Mouse (Mus musculus) embryonic facial prominence, embryonic 10.5 days (tissue): ENCODE measurements around the gene Carm1. TPM values are rescaled to one million over a fixed set of nuclear protein-coding genes. Genes with fewer than 3 reads are reported as not detected.

Experiments
- DNase-seq: peaks from one replicate; pipeline ENCODE4 v3.0.0-alpha.2; 2017; ENCODE audit warnings: low spot score
- H3K27ac ChIP-seq: fragments of 300-500 bp; sonication (generic); replicated peaks from 2 replicates; pipeline ENCODE4 v1.5.1; 2016; ENCODE audit warnings: mild to moderate bottlenecking
- H3K27me3 ChIP-seq: fragments of 300-500 bp; sonication (generic); replicated peaks from 2 replicates; pipeline ENCODE4 v1.6.1; 2016; ENCODE audit warnings: low read depth, mild to moderate bottlenecking; ENCODE audit not compliant: poor library complexity, severe bottlenecking
- H3K36me3 ChIP-seq: fragments of 300-500 bp; sonication (generic); replicated peaks from 2 replicates; pipeline ENCODE4 v1.6.1; 2016; ENCODE audit warnings: mild to moderate bottlenecking, moderate library complexity
- H3K4me1 ChIP-seq: fragments of 300-500 bp; sonication (generic); 2 replicates; pipeline ENCODE4 v1.6.1; 2016
- H3K4me3 ChIP-seq: fragments of 300-500 bp; sonication (generic); 2 replicates; pipeline ENCODE4 v1.5.1; 2016; ENCODE audit warnings: mild to moderate bottlenecking, moderate library complexity
- H3K9me3 ChIP-seq: fragments of 300-500 bp; sonication (generic); 2 replicates; pipeline ENCODE4 v1.6.1; 2016; ENCODE audit warnings: mild to moderate bottlenecking
- WGBS: fragments of 180-500 bp; shearing (Covaris S2); methylation state at CpG from one replicate; pipeline ENCODE4 v1.1.7; 2016; 5-methylcytosine and 5-hydroxymethylcytosine counted together
- microRNA counts: library from miRNA; unstranded; fragments of <30 nt; microRNA quantifications from one replicate; lab custom pipeline; 2017
- microRNA-seq: library from miRNA; unstranded; fragments of <30 nt; microRNA quantifications from one replicate; pipeline ENCODE4, GENCODE M21; 2017
- polyA plus RNA-seq: library from polyadenylated mRNA; unstranded; fragments of >200 nt; fragmentation: Nextera tagmentation; extraction: Ambion mirVana; gene quantifications from 2 replicates; pipeline ENCODE4 v1.2.1, GENCODE M21; 2016

The Carm1 gene
- polyA plus RNA-seq, 1 experiment from 2014 or later, result 73.1 TPM

GRCm38 (mm10) chr9:21630673-21631072 is 84.0 kb downstream of the Carm1 start:
- DNase-seq, result peak; percentile 27
- H3K4me3 ChIP-seq, result no peak overlapping the region
- no peaks in the 10 kb centered on the region for H3K4me1 ChIP-seq
- no peaks in the 10 kb centered on the region for H3K9me3 ChIP-seq
- peaks cover 79% of the 10 kb centered on the region for H3K36me3 ChIP-seq
- whole genome bisulfite sequencing, result 88% methylated on average over 3 of the region's 3 CpGs
- H3K27ac ChIP-seq, result no peak overlapping the region
- H3K27me3 ChIP-seq, result no peaks in the 10 kb centered on the region

- Histone ChIP-seq H3K4me1 (no peaks in the 10 kb centered on the region), H3K36me3 (peaks cover 86% of the 10 kb centered on the region), H3K27ac (no peak overlapping the region), H3K4me3 (no peak overlapping the region), H3K27me3 (no peaks in the 10 kb centered on the region), H3K9me3 (no peaks in the 10 kb centered on the region)
- DNase-seq, result no peak
- WGBS, result 84% methylated on average over 3 of the region's 3 CpGs
These were observed 86.4 kb downstream of the Carm1 start for GRCm38 (mm10) chr9:21633106-21633505.

GRCm38 (mm10) chr9:21635639-21636038 is 88.9 kb downstream of the Carm1 start:
- DNase-seq, result no peak
- Histone ChIP-seq H3K27me3 (no peaks in the 10 kb centered on the region), H3K36me3 (peaks cover 97% of the 10 kb centered on the region), H3K4me3 (no peak overlapping the region), H3K4me1 (no peaks in the 10 kb centered on the region), H3K9me3 (no peaks in the 10 kb centered on the region), H3K27ac (no peak overlapping the region)
- WGBS, result 86% methylated on average over 7 of the region's 7 CpGs

- Histone ChIP-seq H3K27ac (no peak overlapping the region), H3K27me3 (no peaks in the 10 kb centered on the region), H3K36me3 (peaks cover 100% of the 10 kb centered on the region), H3K4me3 (no peak overlapping the region), H3K4me1 (no peaks in the 10 kb centered on the region), H3K9me3 (no peaks in the 10 kb centered on the region)
- WGBS, result 96% methylated on average over 11 of the region's 11 CpGs
- DNase-seq, result no peak
These were observed 92.3 kb downstream of the Carm1 start for GRCm38 (mm10) chr9:21639031-21639430.

MicroRNAs encoded within 50 kb of the gene (microRNA counts, 519-probe panel; counts per million panel counts)
- 188 counts per million, percentile 57 among the panel's probes with 10 or more counts for microRNA mmu-miR-1946b (lab: Ali Mortazavi, UCI)

Small RNAs within 50 kb of the gene (microRNA-seq; reads per million reads assigned to microRNA genes)
- gene Mir1946b, result not detected

Other genes with a start within 250 kb of the Carm1 start
- 16.8 and 18.6 TPM in 2 replicates for gene Ap1m2, start 234.6 kb upstream of the Carm1 start, polyA plus RNA-seq
- gene Slc44a2, start 226.2 kb upstream of the Carm1 start, polyA plus RNA-seq, result 86.8 and 92.7 TPM in 2 replicates
- 341 and 343 TPM in 2 replicates for gene Ilf3, start 179.0 kb upstream of the Carm1 start, polyA plus RNA-seq
- 64.0 and 71.1 TPM in 2 replicates for gene Qtrt1, start 135.1 kb upstream of the Carm1 start, polyA plus RNA-seq
- 72.9 and 73.7 TPM in 2 replicates for gene Dnm2, start 122.0 kb upstream of the Carm1 start, polyA plus RNA-seq
- 119 and 121 TPM in 2 replicates for gene Tmed1, start 36.6 kb upstream of the Carm1 start, polyA plus RNA-seq
- gene AB124611, start 20.7 kb upstream of the Carm1 start, polyA plus RNA-seq, result 4.7 and 4.9 TPM in 2 replicates
- 32.0 and 32.7 TPM in 2 replicates for gene Timm29, start 45.8 kb downstream of the Carm1 start, polyA plus RNA-seq
- 19.0 and 21.2 TPM in 2 replicates for gene Yipf2, start 45.9 kb downstream of the Carm1 start, polyA plus RNA-seq
- gene Smarca4, start 69.3 kb downstream of the Carm1 start, polyA plus RNA-seq, result 157 and 165 TPM in 2 replicates
- gene Ldlr, start 176.6 kb downstream of the Carm1 start, polyA plus RNA-seq, result 51.6 and 55.9 TPM in 2 replicates
- 187 TPM in 2 replicates for gene Spc24, start 213.4 kb downstream of the Carm1 start, polyA plus RNA-seq